Mouse (Mus musculus): ENCODE measurements around the gene Adipor2. TPM values are rescaled to one million over a fixed set of nuclear protein-coding genes. Genes with fewer than 3 reads are reported as not detected.

Adipor2 gene
- polyA plus RNA-seq, 1 experiment from 2014 or later: 127 TPM

GRCm38 (mm10) chr6:119330506-119330905 is 87.0 kb downstream of the Adipor2 start, which contains the start of gene Lrtm2:
TSS of gene Lrtm2 (minus strand) at chr6:119330766.
- H3K36me3 ChIP-seq (ENCODE audit: control insufficient read depth, insufficient read depth, low read length): no peaks in the 10 kb centered on the region
- H3K4me1 ChIP-seq (ENCODE audit: control insufficient read depth, insufficient read depth, low read length): peaks cover 18% of the 10 kb centered on the region
- no peaks in the 10 kb centered on the region for H3K9me3 ChIP-seq (ENCODE audit: control insufficient read depth, low read length)
- peak within 1 kb of the TSS; percentile 37 for H3K4me3 ChIP-seq (ENCODE audit: low read length)
- ATAC-seq: no peak
- peak within 1 kb of the TSS; percentile 48 for H3K4me2 ChIP-seq (ENCODE audit: low read depth, low read length)
- H3K27me3 ChIP-seq (replicated peaks; ENCODE audit: control insufficient read depth, insufficient read depth, low read length): peaks cover 39% of the 10 kb centered on the region
- under 1% methylated on average over 31 of the region's 31 CpGs for WGBS
- no peak within 1 kb of the TSS for H3K27ac ChIP-seq (ENCODE audit: low read length)
- H3K9ac ChIP-seq (ENCODE audit: low read depth, low read length): 0 out of 2 replicates have a peak within 1 kb of the TSS, but pooled peaks have one; percentile 11

DNA sequence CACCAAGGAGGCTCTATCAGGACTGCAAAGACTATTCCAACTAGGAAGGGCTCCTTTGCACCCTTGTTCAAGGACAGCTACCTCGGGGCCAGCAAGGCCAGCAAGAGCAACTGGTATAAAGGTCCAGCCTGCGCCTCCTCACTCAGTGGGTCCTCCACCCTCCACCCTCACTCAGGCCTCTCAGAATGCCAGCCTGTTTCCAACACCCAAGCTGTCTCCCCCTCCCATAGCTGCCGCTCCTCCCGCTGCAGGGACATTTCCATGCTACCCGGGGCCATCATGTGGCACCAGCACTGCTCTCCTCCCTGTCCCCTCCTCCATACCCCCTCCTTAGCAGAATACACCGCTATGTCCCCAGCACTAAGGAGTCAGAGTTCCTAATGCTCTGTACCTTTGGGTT is 87.6 kb downstream of the Adipor2 start:
- WGBS: 16% methylated on average over 6 of the region's 6 CpGs
- H3K4me2 ChIP-seq (ENCODE audit: low read depth, low read length): peak overlapping the region; percentile 48; the same call in 1 of the 2 replicates
- H3K27ac ChIP-seq (ENCODE audit: low read length): no peak overlapping the region
- no peak overlapping the region for H3K9ac ChIP-seq (ENCODE audit: low read depth, low read length)
- H3K4me1 ChIP-seq (ENCODE audit: control insufficient read depth, insufficient read depth, low read length): peaks cover 18% of the 10 kb centered on the region
- ATAC-seq: no peak
- H3K4me3 ChIP-seq (ENCODE audit: low read length): no peak overlapping the region
- H3K9me3 ChIP-seq (ENCODE audit: control insufficient read depth, low read length): no peaks in the 10 kb centered on the region
- no peaks in the 10 kb centered on the region for H3K36me3 ChIP-seq (ENCODE audit: control insufficient read depth, insufficient read depth, low read length)
- peaks cover 39% of the 10 kb centered on the region for H3K27me3 ChIP-seq (replicated peaks; ENCODE audit: control insufficient read depth, insufficient read depth, low read length)

DNA sequence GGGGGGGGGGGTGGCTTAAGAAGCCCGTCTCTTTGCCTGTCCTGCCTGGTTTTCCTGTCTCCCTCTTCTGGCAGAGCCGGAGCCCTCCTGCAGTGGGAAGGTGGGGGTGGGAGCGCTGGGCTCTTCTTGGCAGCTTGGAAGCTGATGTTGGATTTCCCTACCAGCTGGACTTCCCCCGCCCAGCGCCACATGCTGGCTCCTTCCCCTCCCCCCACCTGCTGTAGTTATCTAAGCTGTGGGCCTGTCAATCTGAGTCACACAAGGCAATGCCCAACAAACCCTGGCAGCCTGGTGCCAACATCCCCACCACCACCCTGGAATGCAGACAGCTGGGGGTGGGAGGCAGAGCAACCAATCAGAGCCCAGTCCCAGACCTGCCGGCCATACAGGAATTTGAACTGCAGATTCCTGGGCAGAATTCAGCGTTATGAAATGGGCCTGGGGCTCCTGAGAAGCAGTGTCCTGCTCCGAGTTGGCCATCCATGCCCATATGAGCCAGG is 88.2 kb downstream of the Adipor2 start:
- Histone ChIP-seq H3K4me3 (ENCODE audit: low read length) (no peak overlapping the region), H3K9ac (ENCODE audit: low read depth, low read length) (no peak overlapping the region), H3K9me3 (ENCODE audit: control insufficient read depth, low read length) (no peaks in the 10 kb centered on the region), H3K27me3 (replicated peaks; ENCODE audit: control insufficient read depth, insufficient read depth, low read length) (peaks cover 39% of the 10 kb centered on the region), H3K36me3 (ENCODE audit: control insufficient read depth, insufficient read depth, low read length) (no peaks in the 10 kb centered on the region), H3K27ac (ENCODE audit: low read length) (no peak overlapping the region), H3K4me1 (ENCODE audit: control insufficient read depth, insufficient read depth, low read length) (peaks cover 18% of the 10 kb centered on the region), H3K4me2 (ENCODE audit: low read depth, low read length) (no peak overlapping the region)
- WGBS: 2% methylated on average over 8 of the region's 8 CpGs
- peak; percentile 36; the same call in 1 of the 2 replicates for ATAC-seq

DNA sequence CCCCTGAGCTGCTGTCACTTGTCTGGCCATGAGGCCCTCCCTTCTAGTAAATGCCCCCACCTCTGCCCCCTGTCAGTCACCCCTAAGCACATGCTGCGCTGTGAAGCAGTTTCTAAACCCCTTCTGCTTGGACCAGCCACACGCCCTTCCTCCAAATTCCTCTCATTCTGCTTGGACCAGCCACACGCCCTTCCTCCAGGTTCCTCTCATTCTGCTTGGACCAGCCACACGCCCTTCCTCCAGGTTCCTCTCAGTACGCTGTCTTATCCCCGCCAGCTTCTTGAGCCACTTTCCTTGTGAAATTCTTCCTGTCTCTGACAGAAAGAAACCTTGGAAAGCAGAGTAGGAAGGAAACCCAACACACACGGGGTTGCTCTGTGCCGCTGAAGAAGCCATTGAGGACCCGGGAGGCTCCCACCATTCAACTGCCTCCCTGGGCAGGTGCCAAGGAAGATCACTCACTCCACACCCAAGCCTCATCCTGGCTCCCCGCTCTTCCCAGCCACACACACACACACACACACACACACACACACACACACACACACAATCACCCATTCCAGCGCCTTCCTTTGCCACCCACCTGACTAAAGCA is 88.9 kb downstream of the Adipor2 start:
- Histone ChIP-seq H3K36me3 (ENCODE audit: control insufficient read depth, insufficient read depth, low read length) (no peaks in the 10 kb centered on the region), H3K9me3 (ENCODE audit: control insufficient read depth, low read length) (no peaks in the 10 kb centered on the region), H3K4me3 (ENCODE audit: low read length) (no peak overlapping the region), H3K27ac (ENCODE audit: low read length) (no peak overlapping the region), H3K27me3 (replicated peaks; ENCODE audit: control insufficient read depth, insufficient read depth, low read length) (peaks cover 39% of the 10 kb centered on the region), H3K9ac (ENCODE audit: low read depth, low read length) (no peak overlapping the region), H3K4me2 (ENCODE audit: low read depth, low read length) (no peak overlapping the region), H3K4me1 (ENCODE audit: control insufficient read depth, insufficient read depth, low read length) (peaks cover 18% of the 10 kb centered on the region)
- no peak; the same call in 1 of the 2 replicates for ATAC-seq
- 11% methylated on average over 10 of the region's 11 CpGs for WGBS

- peaks cover 14% of the 10 kb centered on the region for H3K4me1 ChIP-seq (ENCODE audit: control insufficient read depth, insufficient read depth, low read length)
- H3K27me3 ChIP-seq (replicated peaks; ENCODE audit: control insufficient read depth, insufficient read depth, low read length): peaks cover 38% of the 10 kb centered on the region
- no peak overlapping the region for H3K27ac ChIP-seq (ENCODE audit: low read length)
- no peak overlapping the region for H3K4me3 ChIP-seq (ENCODE audit: low read length)
- WGBS: 27% methylated on average over 7 of the region's 7 CpGs
- H3K9me3 ChIP-seq (ENCODE audit: control insufficient read depth, low read length): no peaks in the 10 kb centered on the region
- no peak for ATAC-seq
- no peak overlapping the region for H3K9ac ChIP-seq (ENCODE audit: low read depth, low read length)
- no peak overlapping the region for H3K4me2 ChIP-seq (ENCODE audit: low read depth, low read length)
- H3K36me3 ChIP-seq (ENCODE audit: control insufficient read depth, insufficient read depth, low read length): no peaks in the 10 kb centered on the region
These were observed 91.0 kb downstream of the Adipor2 start for GRCm38 (mm10) chr6:119326541-119326940.

DNA sequence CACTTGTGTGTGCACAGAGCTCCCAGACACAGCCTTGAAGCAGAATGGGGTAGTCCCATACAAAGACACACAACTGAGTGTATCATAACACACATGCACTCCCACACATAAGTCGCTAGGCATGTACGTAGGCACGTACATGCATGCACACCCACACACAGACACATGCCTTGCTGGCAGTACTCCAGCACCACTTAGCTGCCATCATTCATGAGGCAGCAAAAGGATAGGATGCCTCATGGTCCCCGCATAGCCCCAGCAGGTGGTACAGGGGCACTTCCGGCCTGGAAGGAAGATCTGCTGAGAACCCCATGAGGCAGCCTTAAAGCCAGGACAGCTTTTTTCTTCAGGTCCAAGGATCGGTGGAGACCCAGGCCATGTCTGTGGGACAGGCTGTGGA is 91.5 kb downstream of the Adipor2 start:
- WGBS: 67% methylated on average over 6 of the region's 6 CpGs
- ATAC-seq: no peak
- Histone ChIP-seq H3K4me1 (ENCODE audit: control insufficient read depth, insufficient read depth, low read length) (peaks cover 14% of the 10 kb centered on the region), H3K4me3 (ENCODE audit: low read length) (no peak overlapping the region), H3K27ac (ENCODE audit: low read length) (no peak overlapping the region), H3K9me3 (ENCODE audit: control insufficient read depth, low read length) (no peaks in the 10 kb centered on the region), H3K27me3 (replicated peaks; ENCODE audit: control insufficient read depth, insufficient read depth, low read length) (peaks cover 32% of the 10 kb centered on the region), H3K36me3 (ENCODE audit: control insufficient read depth, insufficient read depth, low read length) (no peaks in the 10 kb centered on the region), H3K4me2 (ENCODE audit: low read depth, low read length) (no peak overlapping the region), H3K9ac (ENCODE audit: low read depth, low read length) (no peak overlapping the region)

DNA sequence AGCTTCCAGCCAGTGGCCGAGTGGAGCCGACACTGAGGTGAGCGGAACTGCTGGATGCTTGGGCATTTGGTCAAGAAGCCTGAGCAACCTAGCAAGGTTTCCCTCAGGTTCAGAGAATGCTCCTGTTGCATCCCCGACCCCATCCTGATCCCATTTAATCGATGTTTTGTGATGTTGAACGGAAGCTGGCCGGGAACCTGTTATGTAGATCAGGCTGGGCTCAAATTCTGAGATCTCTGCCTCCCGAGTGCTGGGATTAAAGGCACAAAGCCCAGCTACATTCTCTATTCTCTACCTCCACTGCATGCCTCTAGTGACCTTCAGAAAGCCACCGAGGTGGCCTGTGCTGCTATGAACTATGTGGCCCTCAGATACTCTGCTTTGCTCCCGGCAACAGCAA is 92.7 kb downstream of the Adipor2 start:
- ATAC-seq: no peak
- 65% methylated on average over 10 of the region's 10 CpGs for WGBS
- no peak overlapping the region for H3K4me2 ChIP-seq (ENCODE audit: low read depth, low read length)

GRCm38 (mm10) chr6:119321752-119322151 is 95.8 kb downstream of the Adipor2 start:
- Histone ChIP-seq H3K9ac (ENCODE audit: low read depth, low read length) (no peak overlapping the region), H3K4me3 (ENCODE audit: low read length) (no peak overlapping the region), H3K36me3 (ENCODE audit: control insufficient read depth, insufficient read depth, low read length) (no peaks in the 10 kb centered on the region), H3K9me3 (ENCODE audit: control insufficient read depth, low read length) (no peaks in the 10 kb centered on the region), H3K27ac (ENCODE audit: low read length) (no peak overlapping the region), H3K4me1 (ENCODE audit: control insufficient read depth, insufficient read depth, low read length) (no peaks in the 10 kb centered on the region), H3K4me2 (ENCODE audit: low read depth, low read length) (no peak overlapping the region), H3K27me3 (replicated peaks; ENCODE audit: control insufficient read depth, insufficient read depth, low read length) (no peaks in the 10 kb centered on the region)
- no peak for ATAC-seq
- WGBS: 81% methylated on average over 7 of the region's 7 CpGs

More for the DNA sequence above, 92.7 kb downstream of the Adipor2 start:
- no peaks in the 10 kb centered on the region for H3K36me3 ChIP-seq (ENCODE audit: control insufficient read depth, insufficient read depth, low read length)
- H3K9ac ChIP-seq (ENCODE audit: low read depth, low read length): no peak overlapping the region
- H3K27me3 ChIP-seq (replicated peaks; ENCODE audit: control insufficient read depth, insufficient read depth, low read length): peaks cover 20% of the 10 kb centered on the region
- H3K4me3 ChIP-seq (ENCODE audit: low read length): no peak overlapping the region
- no peak overlapping the region for H3K27ac ChIP-seq (ENCODE audit: low read length)
- no peaks in the 10 kb centered on the region for H3K9me3 ChIP-seq (ENCODE audit: control insufficient read depth, low read length)
- H3K4me1 ChIP-seq (ENCODE audit: control insufficient read depth, insufficient read depth, low read length): peaks cover 6% of the 10 kb centered on the region

- ATAC-seq: no peak
- Histone ChIP-seq H3K4me3 (ENCODE audit: low read length) (no peak overlapping the region), H3K9me3 (ENCODE audit: control insufficient read depth, low read length) (no peaks in the 10 kb centered on the region), H3K9ac (ENCODE audit: low read depth, low read length) (no peak overlapping the region), H3K27me3 (replicated peaks; ENCODE audit: control insufficient read depth, insufficient read depth, low read length) (no peaks in the 10 kb centered on the region), H3K27ac (ENCODE audit: low read length) (no peak overlapping the region), H3K4me2 (ENCODE audit: low read depth, low read length) (no peak overlapping the region), H3K36me3 (ENCODE audit: control insufficient read depth, insufficient read depth, low read length) (no peaks in the 10 kb centered on the region), H3K4me1 (ENCODE audit: control insufficient read depth, insufficient read depth, low read length) (no peaks in the 10 kb centered on the region)
- 31% methylated on average over 16 of the region's 16 CpGs for WGBS
These were observed 97.0 kb downstream of the Adipor2 start for GRCm38 (mm10) chr6:119320481-119320880.
